Mouse (Mus musculus) hematopoietic multipotent progenitor cell, adult 10-12 weeks (in vitro differentiated cells): Measurements from ENCODE around the gene Pate2. TPM values are rescaled to one million over a fixed set of nuclear protein-coding genes. Genes with fewer than 3 reads are reported as not detected.

ENCODE experiments used
- polyA plus RNA-seq: library from polyadenylated mRNA; stranded (reverse); fragments of >175 nt; gene quantifications from 2 replicates; pipeline ENCODE4 v1.2.3, GENCODE M21; 2012; ENCODE audit warnings: low replicate concordance

The Pate2 gene
- 0.16 and 0.33 TPM in 2 replicates for polyA plus RNA-seq

DNA sequence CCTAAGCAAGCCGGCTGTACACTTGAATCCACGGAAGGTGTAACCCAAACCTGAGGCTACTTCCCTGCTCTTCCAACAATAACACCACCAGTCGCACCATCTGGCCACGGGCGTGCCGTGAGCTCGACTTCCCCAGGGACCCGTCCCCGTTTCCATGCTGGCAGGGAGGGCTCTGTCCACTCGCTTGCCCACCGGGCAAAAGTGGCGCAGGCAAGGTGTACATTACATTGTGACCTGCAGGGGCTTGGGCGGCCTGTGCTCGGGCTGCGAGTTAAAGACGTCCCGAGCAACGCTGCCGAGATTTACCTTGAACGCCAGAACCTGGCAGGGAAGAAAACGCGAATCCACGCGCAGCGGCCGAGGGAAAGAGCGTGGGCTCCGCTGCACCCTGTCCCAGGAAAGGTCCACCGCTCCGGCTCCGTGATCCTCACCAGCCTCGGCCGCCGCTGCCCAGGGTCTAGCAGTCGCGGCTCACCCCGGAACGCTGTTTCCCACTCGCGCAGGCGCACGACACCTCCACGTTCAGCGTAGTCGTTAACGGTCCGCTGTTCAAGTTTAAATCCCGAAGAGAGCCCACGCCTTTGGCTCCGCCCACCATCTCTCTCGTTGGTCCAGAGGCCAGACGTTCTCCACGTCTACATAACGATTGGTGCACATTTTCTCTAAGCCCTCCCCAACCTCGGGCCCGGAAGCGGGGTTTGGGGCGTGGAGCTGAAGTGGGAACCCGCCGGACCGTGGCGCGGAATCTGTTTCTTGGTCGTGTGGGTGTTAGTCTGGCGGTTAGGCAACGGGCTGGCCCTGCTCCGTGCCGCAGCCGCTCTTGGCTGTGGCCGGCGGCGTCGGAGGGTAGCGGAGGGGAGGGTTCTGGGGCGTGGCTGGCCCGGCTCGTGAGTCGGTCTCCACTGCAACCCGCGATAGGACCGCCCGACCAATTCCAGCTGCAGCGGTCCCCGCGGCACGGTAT, at the start of gene Pate2, which contains the start of gene Hyls1:
Gene Pate2, plus strand, starts transcription at position 714 of the 964 bp plus-strand sequence.
Gene Hyls1, minus strand, starts transcription at position 828 of the 964 bp plus-strand sequence.

DNA sequence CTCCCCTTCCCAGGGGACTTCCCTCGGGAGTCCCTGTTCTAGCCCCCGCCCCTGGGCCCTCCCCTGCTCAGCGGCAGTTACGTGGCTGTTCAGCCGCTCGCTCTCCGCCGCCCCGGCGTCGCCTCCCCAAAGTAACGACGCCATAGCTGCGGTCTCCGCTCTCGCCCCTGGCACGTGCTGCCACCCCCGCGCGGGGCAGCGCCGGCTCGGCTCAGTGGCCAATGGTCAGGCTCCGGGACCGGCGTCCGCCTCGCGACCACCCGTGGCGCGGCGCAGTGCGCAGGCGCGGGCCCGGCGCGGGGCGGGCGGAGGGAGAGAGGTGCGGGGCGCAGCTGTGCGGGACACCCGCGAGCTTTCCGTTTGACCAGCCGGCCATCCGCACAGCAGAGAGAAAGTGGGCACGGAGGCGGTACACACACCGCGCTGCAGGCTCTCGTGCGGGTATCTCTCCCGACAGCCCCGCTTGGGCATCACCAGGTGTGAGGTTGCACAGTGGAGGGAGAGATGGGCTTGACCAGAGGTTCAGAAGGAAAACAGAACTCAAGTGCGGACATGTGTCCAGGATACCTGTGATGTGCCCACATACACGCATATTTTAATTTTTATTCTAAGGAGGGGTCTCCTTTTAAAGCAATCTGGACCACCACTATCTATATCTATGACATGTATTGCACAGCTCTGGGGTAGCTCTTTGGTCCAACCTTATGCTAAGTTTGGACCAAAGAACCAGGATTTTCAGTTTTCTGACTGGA, 11.7 kb upstream of the Pate2 start, which contains the start of the genes Ddx25 and Pus3:
Gene Ddx25, minus strand, starts transcription at position 272 of the 752 bp plus-strand sequence.
Gene Pus3, plus strand, starts transcription at position 339 of the 752 bp plus-strand sequence.

DNA sequence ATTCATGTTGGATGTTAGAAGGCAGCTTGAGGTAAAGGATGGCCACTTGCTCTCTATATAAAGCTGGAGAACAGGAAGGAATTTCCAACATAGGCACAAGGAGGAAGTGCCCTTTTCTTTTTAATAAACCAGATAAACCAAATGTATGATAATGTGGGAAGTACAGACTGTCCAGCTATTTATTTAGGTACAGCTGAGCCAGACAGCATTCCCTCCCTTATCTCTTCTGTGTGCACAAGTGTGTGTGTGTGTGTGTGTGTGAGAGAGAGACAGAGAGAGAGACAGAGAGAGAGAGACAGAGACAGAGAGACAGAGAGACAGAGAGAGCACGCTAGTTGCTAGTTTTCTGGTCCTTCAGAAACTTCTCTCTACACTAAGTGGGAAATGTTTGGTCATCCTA, 41.8 kb downstream of the Pate2 start, which contains the start of gene Pate4:
Gene Pate4, minus strand, starts transcription at position 101 of the 400 bp plus-strand sequence.

DNA sequence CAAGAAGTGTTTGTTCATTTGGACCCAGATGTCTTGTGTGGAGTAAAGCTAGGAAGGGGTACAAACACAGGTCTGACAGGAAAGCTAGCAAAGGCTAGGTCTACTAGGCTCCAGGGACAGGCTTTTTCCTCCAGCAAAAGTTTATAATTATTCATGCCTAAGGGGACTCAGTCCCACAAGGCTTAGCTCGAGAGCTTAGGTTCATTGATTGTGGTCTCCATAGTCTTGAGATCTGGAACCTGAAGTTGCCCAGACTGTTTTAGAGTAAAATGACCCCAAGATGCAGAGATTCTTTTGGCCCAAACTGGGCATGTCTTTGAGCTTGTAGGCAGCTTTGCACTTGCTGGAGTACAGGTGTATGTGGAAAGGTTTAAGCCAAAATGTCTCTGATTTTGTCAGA, 78.0 kb downstream of the Pate2 start, which contains the start of gene Pate3:
Gene Pate3, minus strand, starts transcription at position 101 of the 400 bp plus-strand sequence.

DNA sequence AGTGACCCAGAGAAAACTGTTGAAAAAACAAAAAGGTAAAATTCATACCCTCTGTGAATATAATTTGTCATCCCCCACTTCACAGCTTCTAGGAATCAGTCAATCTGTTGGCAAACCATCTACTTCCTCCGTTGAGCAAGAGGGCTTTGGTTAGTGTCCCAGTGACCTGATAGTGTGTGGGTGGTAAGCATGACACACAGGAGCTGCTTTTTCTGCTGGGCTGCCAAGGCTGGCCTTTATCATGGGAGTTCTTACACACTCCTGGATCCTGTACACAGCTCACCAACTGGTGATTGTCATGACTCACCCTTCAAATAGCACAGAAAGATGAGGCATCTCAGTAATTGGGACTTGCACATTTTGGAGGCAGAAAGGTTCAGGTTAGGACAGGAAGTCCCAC, 116.9 kb downstream of the Pate2 start, which contains the start of gene Pate1:
Gene Pate1, minus strand, starts transcription at position 378 of the 400 bp plus-strand sequence.

Other genes starting within 250 kb of the Pate2 start
- gene Cdon, start 149.2 kb upstream of the Pate2 start, polyA plus RNA-seq: 0.62 and 1.0 TPM in 2 replicates
- not detected in 2 replicates for gene Gm1113, start 52.0 kb upstream of the Pate2 start, polyA plus RNA-seq
- gene Ddx25, start 11.8 kb upstream of the Pate2 start, polyA plus RNA-seq: 0.10 and 0.12 TPM in 2 replicates
- gene Pus3, start 11.7 kb upstream of the Pate2 start, polyA plus RNA-seq: 0.81 and 2.2 TPM in 2 replicates
- gene Hyls1, start 114 bp downstream of the Pate2 start, polyA plus RNA-seq: 2.8 and 2.9 TPM in 2 replicates
- gene Pate4, start 41.7 kb downstream of the Pate2 start, polyA plus RNA-seq: not detected in 2 replicates
- not detected in 2 replicates for gene Pate3, start 77.9 kb downstream of the Pate2 start, polyA plus RNA-seq
- gene Pate1, start 117.1 kb downstream of the Pate2 start, polyA plus RNA-seq: not detected in 2 replicates
- gene Gm17677, start 170.8 kb downstream of the Pate2 start, polyA plus RNA-seq: not detected in 2 replicates
- not detected in 2 replicates for gene Gm17727, start 207.8 kb downstream of the Pate2 start, polyA plus RNA-seq
- gene Gm27235, start 219.8 kb downstream of the Pate2 start, polyA plus RNA-seq: not detected in 2 replicates
- not detected in 2 replicates for gene D730048I06Rik, start 219.8 kb downstream of the Pate2 start, polyA plus RNA-seq